Mouse (Mus musculus) gastrocnemius, postnatal 36 days (tissue): Measurements from ENCODE around the gene Smco2. TPM values are rescaled to one million over a fixed set of nuclear protein-coding genes. Genes with fewer than 3 reads are reported as not detected.

Source experiments
- DNase-seq, 2 experiments: peaks; one replicate each; pipeline ENCODE4 v3.0.0; 2022
- intact Hi-C: fragments of 180-260 bp; cut with DNase I; formaldehyde crosslinking; loops from one replicate; pipeline ENCODE4 v1.15.1; 2025
- total RNA-seq, 2 experiments: library from RNA; stranded (reverse); gene quantifications; 2 replicates each; pipeline ENCODE4 v1.2.3; 2021

Smco2 gene
- total RNA-seq, 2 experiments from 2014 or later = not detected

- no peak for DNase-seq
- intact Hi-C loops = no loop called here
These were observed 40.7 kb downstream of the Smco2 start for GRCm38 (mm10) chr6:146890633-146891032.

GRCm38 (mm10) chr6:146893890-146894289 lies 44.0 kb downstream of the Smco2 start:
- intact Hi-C loops = no loop called here

GRCm38 (mm10) chr6:146898709-146899108 lies 48.8 kb downstream of the Smco2 start:
- no peak for DNase-seq
- intact Hi-C loops = no loop called here

More at GRCm38 (mm10) chr6:146893890-146894289, 44.0 kb downstream of the Smco2 start:
- DNase-seq = no peak

- intact Hi-C loops = no loop called here
- no peak for DNase-seq
These were observed 49.7 kb downstream of the Smco2 start for GRCm38 (mm10) chr6:146899647-146900046.

GRCm38 (mm10) chr6:146901929-146902328 lies 52.0 kb downstream of the Smco2 start:
- intact Hi-C loops = no loop called here
- no peak for DNase-seq

GRCm38 (mm10) chr6:146903632-146904031 lies 53.7 kb downstream of the Smco2 start:
- DNase-seq = no peak
- intact Hi-C loops = no loop called here

GRCm38 (mm10) chr6:146904707-146905106 lies 54.8 kb downstream of the Smco2 start:
- no peak for DNase-seq
- intact Hi-C loops = no loop called here

- no peak for DNase-seq
- intact Hi-C loops = no loop called here
These were observed 56.3 kb downstream of the Smco2 start for GRCm38 (mm10) chr6:146906000-146906786.

GRCm38 (mm10) chr6:146907061-146907794 lies 57.3 kb downstream of the Smco2 start:
- no peak for DNase-seq
- intact Hi-C loops = no loop called here

GRCm38 (mm10) chr6:146907795-146908190 lies 57.9 kb downstream of the Smco2 start:
- DNase-seq = no peak
- intact Hi-C loops = no loop called here

GRCm38 (mm10) chr6:146908801-146909200 lies 58.9 kb downstream of the Smco2 start:
- intact Hi-C loops = no loop called here
- DNase-seq = no peak

- peak in 1 of 2 experiments; percentile 12 for DNase-seq
- intact Hi-C loops = no loop called here
These were observed 60.0 kb downstream of the Smco2 start for GRCm38 (mm10) chr6:146909725-146910489.

GRCm38 (mm10) chr6:146910801-146911200 lies 60.9 kb downstream of the Smco2 start:
- no peak for DNase-seq
- intact Hi-C loops = no loop called here

- intact Hi-C loops = no loop called here
These were observed 63.1 kb downstream of the Smco2 start for GRCm38 (mm10) chr6:146912835-146913488.

GRCm38 (mm10) chr6:146913489-146914198 lies 63.7 kb downstream of the Smco2 start:
- intact Hi-C loops = no loop called here
- no peak for DNase-seq

More at GRCm38 (mm10) chr6:146912835-146913488, 63.1 kb downstream of the Smco2 start:
- no peak for DNase-seq

- intact Hi-C loops = no loop called here
- no peak for DNase-seq
These were observed 65.9 kb downstream of the Smco2 start for GRCm38 (mm10) chr6:146915808-146916207.

- intact Hi-C loops = no loop called here
- DNase-seq = no peak
These were observed 67.5 kb downstream of the Smco2 start for GRCm38 (mm10) chr6:146917396-146917795.

GRCm38 (mm10) chr6:146918341-146918740 lies 68.4 kb downstream of the Smco2 start:
- no peak for DNase-seq
- intact Hi-C loops = no loop called here
